Mouse (Mus musculus): ENCODE measurements at regions not wholly inside any gene's neighbourhood (a gene's known extent, or its start where the extent isn't known, plus 50 kb on each side); places are given as distances from the start of the nearest gene placed in this dataset.

- TF ChIP-seq CTCF (IDR thresholded peaks at IDR 0.05; ENCODE audit: insufficient read depth, low read length) (no peak), POLR2A (IDR thresholded peaks at IDR 0.05; ENCODE audit: borderline replicate concordance, extremely low read depth, low read depth, low read length) (no peak)
These were observed 430.9 kb downstream of the Smarca1 start for GRCm38 (mm10) chrX:47461660-47462490.
